Mouse (Mus musculus) embryonic facial prominence, embryonic 11.5 days (tissue): ENCODE data around the gene Ifi27l2b. TPM values are rescaled to one million over a fixed set of nuclear protein-coding genes. Genes with fewer than 3 reads are reported as not detected.
"Not testable (repeated sequence)": the region's sequence is repeated elsewhere in the genome, so short reads cannot be mapped to it uniquely, and the experiment has no call there.

Source experiments
- ATAC-seq: fragments of 200-750 bp; cut with Nextera tagmentation; replicated peaks from 2 replicates; pipeline ENCODE4 v1.8.0; 2017; ENCODE audit warnings: low read depth; ENCODE audit not compliant: insufficient number of reproducible peaks, low FRiP score, low TSS enrichment
- DNase-seq: peaks from one replicate; pipeline ENCODE4 v3.0.0-alpha.2; 2015; ENCODE audit warnings: low spot score
- H3K27ac ChIP-seq: fragments of 300-500 bp; sonication (generic); replicated peaks from 2 replicates; pipeline ENCODE4 v1.5.1; 2014; ENCODE audit warnings: mild to moderate bottlenecking, low read depth, low read length, control low read depth
- H3K27me3 ChIP-seq: fragments of 300-500 bp; sonication (generic); 2 replicates; pipeline ENCODE4 v1.6.1; 2014; ENCODE audit warnings: mild to moderate bottlenecking, low read length, moderate library complexity, mixed read lengths; ENCODE audit not compliant: control insufficient read depth, insufficient read depth
- H3K36me3 ChIP-seq: fragments of 300-500 bp; sonication (generic); replicated peaks from 2 replicates; pipeline ENCODE4 v1.6.1; 2014; ENCODE audit warnings: low read depth, mild to moderate bottlenecking, low read length, moderate library complexity, mixed read lengths; ENCODE audit not compliant: control insufficient read depth, insufficient read depth
- H3K4me1 ChIP-seq: fragments of 300-500 bp; sonication (generic); 2 replicates; pipeline ENCODE4 v1.6.1; 2014; ENCODE audit warnings: low read length, mixed read lengths; ENCODE audit not compliant: control insufficient read depth, insufficient read depth
- H3K4me2 ChIP-seq: fragments of 300-500 bp; sonication (generic); 2 replicates; pipeline ENCODE4 v1.6.1; 2014; ENCODE audit warnings: low read depth, mild to moderate bottlenecking, control low read depth, low read length, moderate library complexity
- H3K4me3 ChIP-seq: fragments of 300-500 bp; sonication (generic); 2 replicates; pipeline ENCODE4 v1.5.1; 2014; ENCODE audit warnings: low read depth, low read length, control low read depth
- H3K9ac ChIP-seq: fragments of 300-500 bp; sonication (generic); replicated peaks from 2 replicates; pipeline ENCODE4 v1.6.1; 2014; ENCODE audit warnings: mild to moderate bottlenecking, control low read depth, low read length
- H3K9me3 ChIP-seq: fragments of 300-500 bp; sonication (generic); replicated peaks from 2 replicates; pipeline ENCODE4 v1.6.1; 2016; ENCODE audit warnings: mild to moderate bottlenecking, low read length, inconsistent platforms, mixed read lengths; ENCODE audit not compliant: control insufficient read depth
- WGBS: fragments of 180-500 bp; shearing (Covaris S2); extraction: QIAGEN DNeasy Blood & Tissue Kit; methylation state at CpG from one replicate; pipeline ENCODE4 v1.1.7; 2014; 5-methylcytosine and 5-hydroxymethylcytosine counted together
- polyA plus RNA-seq: library from polyadenylated mRNA; unstranded; fragments of >200 nt; fragmentation: Nextera tagmentation; extraction: Ambion mirVana; gene quantifications from 2 replicates; pipeline ENCODE4 v1.2.1, GENCODE M21; 2014

Gene Ifi27l2b
- polyA plus RNA-seq, 1 experiment from 2014 or later: not detected

- ATAC-seq (no peak), DNase-seq (no peak)
- no peak overlapping the region for H3K9ac ChIP-seq
- H3K36me3 ChIP-seq: no peaks in the 10 kb centered on the region
- H3K4me2 ChIP-seq: no peak overlapping the region
- no peaks in the 10 kb centered on the region for H3K27me3 ChIP-seq
- no peak overlapping the region for H3K4me3 ChIP-seq
- whole genome bisulfite sequencing: 42% methylated on average over 2 of the region's 2 CpGs
- H3K4me1 ChIP-seq: no peaks in the 10 kb centered on the region
- no peak overlapping the region for H3K27ac ChIP-seq
- no peaks in the 10 kb centered on the region for H3K9me3 ChIP-seq
These were observed 17.5 kb upstream of the Ifi27l2b start for GRCm38 (mm10) chr12:103474481-103474880.

GRCm38 (mm10) chr12:103456727-103457126 lies 296 bp downstream of the Ifi27l2b start:
- not testable (repeated sequence) for ATAC-seq, DNase-seq
- no CpG with 5 or more reads among the region's 1 CpGs for WGBS

GRCm38 (mm10) chr12:103453361-103453760 lies 3.7 kb downstream of the Ifi27l2b start:
- Histone ChIP-seq H3K4me1 (no peaks in the 10 kb centered on the region), H3K36me3 (no peaks in the 10 kb centered on the region), H3K27me3 (no peaks in the 10 kb centered on the region), H3K27ac (no peak overlapping the region), H3K4me3 (no peak overlapping the region), H3K4me2 (no peak overlapping the region), H3K9ac (no peak overlapping the region), H3K9me3 (no peaks in the 10 kb centered on the region)
- no peak for ATAC-seq
- no peak for DNase-seq

More at GRCm38 (mm10) chr12:103456727-103457126, 296 bp downstream of the Ifi27l2b start:
- not testable (repeated sequence) for H3K4me1 ChIP-seq, H3K27ac ChIP-seq, H3K4me2 ChIP-seq, H3K9me3 ChIP-seq, H3K27me3 ChIP-seq, H3K4me3 ChIP-seq, H3K36me3 ChIP-seq, H3K9ac ChIP-seq

- H3K36me3 ChIP-seq: no peaks in the 10 kb centered on the region
- WGBS: 78% methylated on average over 3 of the region's 3 CpGs
- no peak for ATAC-seq
These were observed 12.0 kb downstream of the Ifi27l2b start for GRCm38 (mm10) chr12:103445060-103445459.

GRCm38 (mm10) chr12:103444261-103444660 lies 12.8 kb downstream of the Ifi27l2b start:
- not testable (repeated sequence) for ATAC-seq, H3K4me1 ChIP-seq, H3K4me3 ChIP-seq, H3K9me3 ChIP-seq, H3K27me3 ChIP-seq, H3K36me3 ChIP-seq, H3K9ac ChIP-seq, DNase-seq, H3K4me2 ChIP-seq, H3K27ac ChIP-seq
- WGBS: 56% methylated on average over 4 of the region's 7 CpGs

More at GRCm38 (mm10) chr12:103445060-103445459, 12.0 kb downstream of the Ifi27l2b start:
- Histone ChIP-seq H3K4me2 (no peak overlapping the region), H3K4me3 (no peak overlapping the region), H3K9me3 (no peaks in the 10 kb centered on the region), H3K9ac (no peak overlapping the region), H3K27ac (no peak overlapping the region), H3K4me1 (no peaks in the 10 kb centered on the region), H3K27me3 (no peaks in the 10 kb centered on the region)
- no peak for DNase-seq

GRCm38 (mm10) chr12:103443524-103443923 lies 13.5 kb downstream of the Ifi27l2b start, which contains the start of gene Ifi27l2a:
Gene Ifi27l2a (minus strand): TSS chr12:103443680.
- no peak within 1 kb of the TSS for H3K4me2 ChIP-seq
- H3K27me3 ChIP-seq: no peaks in the 10 kb centered on the region
- H3K4me3 ChIP-seq: no peak within 1 kb of the TSS
- no peaks in the 10 kb centered on the region for H3K4me1 ChIP-seq
- DNase-seq (no peak), ATAC-seq (no peak)
- H3K9ac ChIP-seq: no peak within 1 kb of the TSS
- H3K36me3 ChIP-seq: no peaks in the 10 kb centered on the region
- WGBS: 54% methylated on average over 3 of the region's 3 CpGs
- H3K9me3 ChIP-seq: no peaks in the 10 kb centered on the region
- H3K27ac ChIP-seq: no peak within 1 kb of the TSS

GRCm38 (mm10) chr12:103437601-103438000 lies 19.4 kb downstream of the Ifi27l2b start:
- Histone ChIP-seq H3K4me2 (no peak overlapping the region), H3K4me1 (no peaks in the 10 kb centered on the region), H3K4me3 (no peak overlapping the region), H3K27ac (no peak overlapping the region), H3K27me3 (no peaks in the 10 kb centered on the region), H3K36me3 (no peaks in the 10 kb centered on the region), H3K9me3 (no peaks in the 10 kb centered on the region), H3K9ac (no peak overlapping the region)
- 73% methylated on average over 1 of the region's 1 CpGs for WGBS
- DNase-seq (no peak), ATAC-seq (no peak)

- Histone ChIP-seq H3K36me3 (no peaks in the 10 kb centered on the region), H3K4me2 (no peak overlapping the region), H3K27me3 (no peaks in the 10 kb centered on the region), H3K4me1 (no peaks in the 10 kb centered on the region), H3K27ac (no peak overlapping the region), H3K4me3 (no peak overlapping the region), H3K9ac (no peak overlapping the region), H3K9me3 (no peaks in the 10 kb centered on the region)
- DNase-seq (no peak), ATAC-seq (no peak)
These were observed 22.2 kb downstream of the Ifi27l2b start for GRCm38 (mm10) chr12:103434861-103435260.
